Mouse (Mus musculus) layer of hippocampus, adult 2 months (tissue): ENCODE results near the gene Txndc11. TPM values are rescaled to one million over a fixed set of nuclear protein-coding genes. Genes with fewer than 3 reads are reported as not detected.

ENCODE experiments used
- DNase-seq, 2 experiments: peaks; one replicate each; pipeline ENCODE4 v3.0.0; 2022; ENCODE audit warnings: low spot score in 2 of 2
- H3K27ac ChIP-seq: fragments of 200-600 bp; 2 replicates; pipeline ENCODE4 v1.8.1; 2022
- H3K4me3 ChIP-seq: fragments of 200-600 bp; 2 replicates; pipeline ENCODE4 v1.8.1; 2022; ENCODE audit warnings: mild to moderate bottlenecking
- CTCF ChIP-seq: fragments of 200-600 bp; conservative IDR thresholded peaks from 2 replicates; pipeline ENCODE4 v1.8.1; 2022; ENCODE audit warnings: antibody characterized with exemption, mild to moderate bottlenecking, moderate library complexity
- total RNA-seq, 2 experiments: library from RNA; stranded (reverse); gene quantifications; 2 replicates each; pipeline ENCODE4 v1.2.3; 2021

Txndc11 gene
- total RNA-seq, 2 experiments from 2014 or later, result 30.5 to 31.5 TPM

DNA sequence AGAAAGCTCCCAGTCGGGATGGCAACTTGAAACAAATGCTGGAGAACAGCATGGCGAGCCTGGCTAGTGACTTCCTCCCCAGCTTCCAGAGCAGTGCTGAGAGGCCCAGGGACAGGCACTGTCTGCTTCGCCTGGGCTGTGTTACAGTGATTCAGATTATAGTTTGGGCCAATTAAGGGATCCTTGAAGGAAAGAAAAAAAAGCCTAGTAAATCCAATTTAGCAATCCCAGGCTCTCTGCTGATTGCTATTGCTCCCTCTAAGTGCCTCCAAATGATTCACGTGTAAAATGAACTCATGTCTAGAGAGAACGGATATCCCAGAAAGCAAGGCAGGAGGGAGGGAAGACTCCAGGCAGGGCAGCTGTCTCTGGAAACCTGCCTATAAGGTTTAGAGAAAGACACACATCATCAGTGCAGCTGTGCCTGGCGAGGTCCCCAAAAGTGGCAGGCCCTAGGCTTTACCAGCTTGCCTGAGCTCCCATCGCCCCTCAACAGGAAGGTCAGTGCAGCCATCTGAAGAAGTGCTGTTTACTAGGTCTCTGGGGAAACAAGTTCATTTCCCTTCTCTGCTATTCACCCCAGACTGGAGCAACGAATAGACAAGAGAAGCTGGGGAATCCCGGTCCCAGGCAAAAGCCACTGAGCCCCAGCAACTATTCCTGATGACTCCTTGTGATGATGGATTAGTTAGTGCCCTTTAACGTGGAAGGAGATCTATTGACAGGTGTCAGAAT is 43.4 kb downstream of the Txndc11 start:
- no peak for DNase-seq
- H3K27ac ChIP-seq, result peak overlapping the region; percentile 84
- H3K4me3 ChIP-seq, result no peak overlapping the region
- TF ChIP-seq CTCF, result no peak

DNA sequence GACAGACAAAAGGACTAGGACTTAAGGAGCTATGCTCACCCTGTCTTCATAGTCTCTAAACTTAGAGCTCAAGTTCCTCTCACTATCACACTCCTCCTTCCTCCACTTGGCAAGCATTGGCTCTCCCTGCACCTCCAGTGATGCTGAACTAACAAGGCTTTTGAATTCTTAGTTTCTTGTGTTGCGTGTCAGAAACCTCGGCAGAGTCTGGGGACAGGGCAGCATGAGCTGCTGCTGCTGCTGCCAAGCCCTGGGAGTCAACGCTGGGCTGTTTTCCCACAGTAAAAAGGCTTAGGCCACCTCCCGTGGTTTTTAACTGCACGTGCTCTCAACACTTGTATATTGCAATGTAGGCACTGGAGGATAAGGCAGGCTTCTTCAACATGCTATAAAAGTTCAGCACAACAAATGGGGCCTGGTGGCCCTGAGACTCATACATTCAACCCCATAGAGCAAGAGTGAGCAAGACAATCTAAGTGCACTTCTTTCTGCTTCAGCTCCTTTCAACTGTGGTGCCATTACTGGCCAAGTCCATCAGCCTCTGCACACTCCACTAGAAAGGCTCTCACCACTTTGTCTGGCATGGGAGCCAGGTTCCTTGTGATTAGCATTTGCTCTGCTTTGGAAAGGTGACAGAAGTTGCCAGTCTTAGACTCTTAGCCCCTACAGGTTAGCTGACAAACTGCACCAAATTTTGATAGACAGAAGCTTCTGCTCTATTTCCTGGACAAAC is 47.4 kb downstream of the Txndc11 start:
- no peak overlapping the region for H3K4me3 ChIP-seq
- DNase-seq, result no peak
- H3K27ac ChIP-seq, result peak overlapping the region; percentile 63
- peak; percentile 64 for TF ChIP-seq CTCF

DNA sequence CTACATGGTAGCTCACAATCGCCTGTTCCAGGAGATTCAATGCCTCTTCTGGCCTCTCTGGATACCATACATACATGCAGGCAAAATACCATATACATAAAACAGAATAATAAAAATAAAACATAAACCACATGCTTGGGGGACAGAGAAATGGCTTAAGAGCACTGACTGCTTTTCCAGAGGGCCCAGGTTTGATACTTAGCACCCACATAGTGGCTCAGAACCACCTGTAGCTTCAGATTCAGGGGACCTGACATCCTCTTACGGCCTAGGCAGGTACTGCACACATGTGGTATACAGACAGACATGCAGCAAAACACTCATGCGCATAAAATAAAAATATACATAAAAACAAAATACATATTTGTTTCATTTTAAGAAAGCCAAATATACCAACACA is 48.2 kb downstream of the Txndc11 start:
- no peak overlapping the region for H3K4me3 ChIP-seq
- no peak for TF ChIP-seq CTCF
- no peak for DNase-seq
- no peak overlapping the region for H3K27ac ChIP-seq

DNA sequence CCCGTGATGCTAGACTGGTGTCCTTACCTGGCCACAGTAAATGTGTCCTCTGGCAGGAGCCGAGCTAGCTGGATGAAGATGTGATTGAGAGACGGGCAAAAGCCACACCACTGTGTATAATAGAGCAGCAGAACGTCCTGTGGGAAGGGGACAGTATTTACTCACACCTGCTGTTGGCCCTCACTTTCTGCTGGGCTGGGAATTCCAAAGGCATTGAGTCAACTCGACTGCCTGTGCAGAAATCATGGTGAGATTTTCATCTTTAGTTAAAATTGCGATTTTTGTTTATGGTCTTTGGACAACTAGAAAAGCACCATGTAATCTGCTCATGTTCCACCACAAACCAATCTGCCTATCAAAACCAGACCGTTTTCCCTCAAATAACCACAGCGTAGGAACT is 50.3 kb downstream of the Txndc11 start:
- DNase-seq, result no peak

DNA sequence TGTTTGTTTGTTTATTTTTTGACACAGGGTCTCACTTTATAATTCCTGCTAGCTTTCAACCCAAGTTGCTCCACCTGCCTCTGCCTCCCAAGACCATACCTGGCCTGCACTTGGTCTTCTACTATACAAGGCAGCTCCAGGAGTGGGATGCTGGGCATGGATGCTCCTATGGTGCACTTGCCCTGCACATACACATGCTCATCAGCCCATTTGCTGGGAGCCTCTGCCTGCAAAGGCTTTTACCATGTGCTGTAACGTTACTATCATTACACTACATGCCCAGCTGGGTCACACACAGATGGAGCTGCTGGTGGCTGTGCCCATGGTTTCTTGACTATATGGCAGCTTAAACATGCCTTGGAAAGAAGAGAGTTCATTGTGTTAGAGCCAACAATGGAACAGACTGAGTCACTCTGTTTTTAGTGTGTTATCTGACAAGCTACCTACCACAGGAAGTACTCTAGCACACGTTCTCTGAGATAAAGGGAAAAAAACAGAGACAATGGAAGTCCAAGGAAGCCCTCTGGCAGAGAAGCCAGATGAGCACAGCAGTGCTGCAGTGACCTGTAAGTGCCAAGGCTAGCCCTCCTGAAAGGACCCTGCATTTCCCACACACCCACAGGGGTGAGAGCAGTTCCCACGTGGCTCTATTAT is 56.1 kb downstream of the Txndc11 start:
- DNase-seq, result no peak
- 0 out of 2 replicates have a peak overlapping the region, but pooled peaks have one; percentile 28 for H3K27ac ChIP-seq
- no peak for TF ChIP-seq CTCF
- no peak overlapping the region for H3K4me3 ChIP-seq

More for the DNA sequence above, 50.3 kb downstream of the Txndc11 start:
- H3K4me3 ChIP-seq, result no peak overlapping the region
- no peak overlapping the region for H3K27ac ChIP-seq
- TF ChIP-seq CTCF, result no peak

DNA sequence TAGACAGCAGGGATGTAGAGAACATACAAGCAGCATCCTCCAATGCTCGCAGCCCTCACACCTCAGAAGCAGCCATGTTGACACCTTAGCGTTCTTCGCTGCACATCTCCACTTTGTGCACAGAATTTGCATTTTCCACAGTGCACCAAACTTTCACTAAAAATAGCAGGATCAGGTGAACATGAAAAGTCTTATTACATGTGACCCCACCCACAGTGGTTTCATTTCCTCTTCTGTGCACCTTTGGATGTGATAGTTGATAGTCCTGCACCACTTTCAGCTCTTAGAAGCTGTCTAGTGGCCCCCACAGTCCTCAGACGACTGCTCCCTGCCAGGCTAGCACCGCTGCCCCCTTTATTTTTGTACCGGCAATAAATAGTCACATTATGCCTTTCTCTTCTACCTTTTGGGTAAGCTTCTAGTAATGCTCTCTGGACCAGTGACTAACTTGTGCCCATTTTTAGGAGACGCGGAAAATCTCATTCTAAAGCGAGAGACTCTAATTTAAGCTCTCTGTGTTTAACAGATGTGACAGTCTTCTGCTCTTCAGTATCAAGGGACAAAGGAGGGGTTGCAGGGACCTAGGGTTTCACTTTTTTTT is 56.7 kb downstream of the Txndc11 start:
- Histone ChIP-seq H3K27ac (no peak overlapping the region), H3K4me3 (no peak overlapping the region)
- no peak for TF ChIP-seq CTCF
- no peak for DNase-seq

DNA sequence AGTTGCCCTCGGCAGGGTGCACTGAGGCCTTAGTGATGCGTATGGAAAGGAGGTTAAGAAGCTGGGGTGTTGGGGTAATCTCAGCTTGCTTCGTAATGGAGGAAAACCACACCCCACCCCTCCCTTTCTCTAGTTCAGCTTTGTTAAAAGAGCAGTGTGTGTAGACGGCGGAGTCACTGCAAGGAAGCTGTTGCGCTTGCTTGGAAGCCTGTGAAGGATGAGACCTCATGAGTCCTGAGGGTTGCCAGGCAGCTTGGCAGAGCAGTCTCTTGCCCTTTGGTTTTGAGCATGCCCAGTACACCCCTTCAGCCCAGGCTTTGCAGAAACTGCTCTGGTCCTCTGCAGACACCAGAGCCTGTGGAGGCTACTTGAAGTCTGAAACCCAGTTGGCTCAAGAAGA is 61.4 kb downstream of the Txndc11 start:
- no peak for TF ChIP-seq CTCF
- DNase-seq, result no peak
- Histone ChIP-seq H3K27ac (peak overlapping the region; percentile 64), H3K4me3 (no peak overlapping the region)

DNA sequence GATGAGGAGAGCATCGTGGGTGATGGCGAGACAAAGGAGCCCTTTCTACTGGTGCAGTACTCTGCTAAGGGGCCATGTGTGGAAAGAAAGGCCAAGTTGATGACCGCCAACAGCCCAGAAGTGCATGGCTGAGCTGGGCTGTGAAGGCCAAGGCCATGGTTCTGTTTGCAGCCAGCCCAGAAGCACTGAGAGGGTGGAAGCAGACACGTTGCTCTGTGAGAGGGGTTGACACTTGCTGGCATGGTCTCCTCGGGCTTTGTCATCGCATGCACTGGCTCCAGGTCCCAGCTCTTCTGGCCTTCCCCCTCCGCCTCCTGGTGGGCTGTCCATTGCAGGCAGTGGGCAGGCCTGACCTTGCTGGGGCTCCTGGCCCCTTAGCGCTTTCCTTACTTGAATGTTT is 62.0 kb downstream of the Txndc11 start:
- H3K4me3 ChIP-seq, result no peak overlapping the region
- no peak for TF ChIP-seq CTCF
- H3K27ac ChIP-seq, result peak overlapping the region; percentile 64
- DNase-seq, result no peak

DNA sequence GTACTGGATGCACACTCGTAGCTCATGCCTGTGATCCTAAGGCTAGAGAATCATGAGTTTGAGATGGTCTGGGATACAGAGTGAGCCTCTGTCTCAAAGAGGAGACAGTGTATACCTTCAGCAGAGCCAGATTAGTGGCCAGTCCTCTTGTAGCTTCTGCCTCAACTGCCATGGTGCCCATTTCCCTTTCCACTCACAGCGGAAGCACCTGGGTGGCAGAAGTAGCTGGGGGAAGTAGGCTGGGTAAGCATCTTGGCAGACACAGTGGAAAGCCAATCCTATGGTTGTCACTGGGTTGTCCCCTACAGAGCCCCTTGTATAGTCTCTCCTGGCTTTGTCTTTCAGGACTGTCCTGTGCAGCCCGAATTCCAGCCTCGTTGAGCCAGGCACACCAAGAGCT is 62.6 kb downstream of the Txndc11 start:
- DNase-seq, result no peak
- peak overlapping the region; percentile 64 for H3K27ac ChIP-seq
- TF ChIP-seq CTCF, result no peak

DNA sequence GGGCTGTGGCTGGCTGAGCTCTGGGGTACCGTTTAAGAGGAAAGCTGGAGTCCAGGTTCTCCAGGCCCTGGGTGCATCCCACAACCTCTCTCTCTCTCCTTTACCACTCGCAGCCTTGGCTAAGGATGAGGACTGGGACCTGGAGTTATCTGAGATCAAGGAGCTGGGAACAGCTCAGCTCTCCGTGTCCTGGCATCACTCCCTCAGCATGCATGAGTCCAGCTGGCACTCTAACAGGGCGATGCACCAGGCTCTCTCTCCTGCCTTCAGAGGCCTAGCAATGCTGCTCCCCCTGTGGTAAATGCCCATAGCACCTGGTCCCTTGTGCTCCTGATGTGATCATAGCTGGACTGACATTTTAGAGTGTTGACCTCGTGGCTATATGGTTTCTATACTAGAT is 63.3 kb downstream of the Txndc11 start:
- peak overlapping the region; percentile 64 for H3K27ac ChIP-seq
- no peak overlapping the region for H3K4me3 ChIP-seq
- no peak for TF ChIP-seq CTCF
- DNase-seq, result no peak

More for the DNA sequence above, 62.6 kb downstream of the Txndc11 start:
- no peak overlapping the region for H3K4me3 ChIP-seq

DNA sequence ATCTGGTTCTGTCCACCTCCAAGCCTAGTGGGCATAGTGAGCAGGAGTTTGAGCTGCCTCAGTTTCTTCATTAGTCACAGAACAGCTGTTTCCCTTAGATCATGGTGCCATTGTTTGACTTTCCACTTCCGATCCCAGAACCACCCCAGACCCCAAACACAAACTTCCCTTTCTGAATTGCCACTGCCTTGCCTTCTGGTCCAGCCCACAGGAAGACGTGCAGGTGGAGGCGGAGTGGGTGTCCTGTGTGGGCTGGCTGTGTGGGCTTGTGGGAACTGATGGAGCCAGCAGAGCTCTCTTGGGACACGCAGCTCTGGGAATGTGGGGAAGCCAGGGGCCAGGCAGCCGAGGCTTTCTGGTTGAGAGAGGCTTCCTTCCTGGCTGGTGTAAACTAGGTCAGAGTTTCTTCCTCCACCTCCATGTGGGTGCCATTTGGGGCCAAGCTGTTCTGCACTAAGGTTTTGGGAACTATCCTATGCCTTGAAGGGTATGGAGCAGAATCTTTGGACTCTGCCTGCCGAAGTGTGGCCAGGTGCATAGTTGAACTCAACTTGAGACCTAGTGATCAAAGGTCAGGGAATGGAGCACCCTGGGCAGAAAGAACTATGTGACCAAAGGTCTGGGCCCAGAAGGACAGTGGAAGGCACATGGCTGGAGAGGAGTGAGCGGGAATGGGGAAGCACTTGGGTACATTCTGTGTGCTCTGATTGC is 64.6 kb downstream of the Txndc11 start:
- Histone ChIP-seq H3K4me3 (no peak overlapping the region), H3K27ac (peak overlapping the region; percentile 71)
- TF ChIP-seq CTCF, result no peak
- no peak for DNase-seq

DNA sequence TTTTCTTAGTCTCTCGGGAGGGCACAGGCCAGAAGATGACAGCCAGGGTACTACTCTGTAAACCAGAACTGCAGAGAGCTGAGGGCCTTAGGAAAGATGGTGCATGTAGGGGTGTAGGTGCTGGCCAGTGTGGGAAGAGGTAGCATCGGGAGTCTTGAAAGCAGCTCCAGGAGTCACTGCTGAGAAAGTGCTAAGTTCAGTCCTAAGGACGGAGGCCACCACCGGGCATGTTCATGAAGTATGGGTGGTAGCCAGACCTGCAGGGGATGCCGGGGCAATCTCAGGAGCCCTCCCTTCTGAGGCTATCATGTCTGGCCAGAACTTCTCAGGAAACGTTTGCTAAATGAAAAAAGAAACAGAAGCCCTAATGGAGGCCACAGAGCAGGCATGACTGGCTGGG is 65.2 kb downstream of the Txndc11 start:
- no peak for TF ChIP-seq CTCF
- no peak for DNase-seq
- Histone ChIP-seq H3K27ac (peak overlapping the region; percentile 48; the same call in 1 of the 2 replicates), H3K4me3 (no peak overlapping the region)
